Mouse (Mus musculus) lung, adult 2 months (tissue): Measurements from ENCODE around the gene Limk2.

ENCODE experiments used
- CTCF ChIP-seq: fragments of 200-500 bp; IDR thresholded peaks from 2 replicates; pipeline ENCODE4 v1.5.1; 2011; ENCODE audit warnings: mild to moderate bottlenecking, low read length, control low read depth; ENCODE audit not compliant: insufficient read depth
- POLR2A ChIP-seq: fragments of 200-500 bp; IDR thresholded peaks from 2 replicates; pipeline ENCODE4 v1.6.1; 2011; ENCODE audit warnings: low read depth, mild to moderate bottlenecking, control low read depth, low read length, borderline replicate concordance; ENCODE audit errors: extremely low read depth

- TF ChIP-seq POLR2A (no peak), CTCF (no peak)
Observed at GRCm38 (mm10) chr11:3349343-3349695, 59.7 kb downstream of the Limk2 start.
